ENCODE assay signal across 10 mouse cellular contexts in genomic region chr3:131637664-131638063, GRCm38 (mm10).
DNase-seq lines count a peak whose midpoint lies in the region; TF ChIP-seq lines count a peak whose summit lies in the region.
"Had no signal": no experiment of that assay in that cellular context is flagged by ENCODE, and none has a peak within 500 bp of the region (broad histone marks: within the 10 kb centered on the region; RNA-seq: fewer than 3 reads in every experiment).

No protein-coding gene starts in this region.

- peaks cover 40% of the 10 kb centered on the region for H3K4me1 ChIP-seq in midbrain, embryonic 10.5 days

- WGBS in midbrain, embryonic 10.5 days = 34% methylated on average over 10 of the region's 10 CpGs

- H3K4me3 ChIP-seq in layer of hippocampus, adult 2 months = no peak overlapping the region
- no peak overlapping the region for H3K4me3 ChIP-seq in midbrain, embryonic 10.5 days

- peak overlapping the region; percentile 36; the same call in 1 of the 2 replicates for H3K27ac ChIP-seq in layer of hippocampus, adult 2 months
- H3K27ac ChIP-seq in midbrain, embryonic 10.5 days (replicated peaks) = peak overlapping the region; percentile 56
- H3K27ac ChIP-seq: macrophage had no signal

- H3K27me3 ChIP-seq in midbrain, embryonic 10.5 days (ENCODE audit: low read depth, poor library complexity, severe bottlenecking) = no peaks in the 10 kb centered on the region

- H3K36me3 ChIP-seq in midbrain, embryonic 10.5 days = peaks cover 7% of the 10 kb centered on the region

- TF ChIP-seq CTCF in layer of hippocampus, adult 2 months (conservative IDR thresholded peaks at IDR 0.05) = no peak

- H3K9me3 ChIP-seq in midbrain, embryonic 10.5 days (replicated peaks) = no peaks in the 10 kb centered on the region

- DNase-seq in layer of hippocampus, adult 2 months (ENCODE audit: low spot score in 2 of 2) = no peak
- no peak for DNase-seq in layer of hippocampus, adult 9-10 months (ENCODE audit: low spot score)
- peak; percentile 22 for DNase-seq in embryo, embryonic 11.5 days (ENCODE audit: low read depth, low spot score)
- peak; percentile 26 for DNase-seq in midbrain, embryonic 10.5 days (ENCODE audit: low spot score)
- DNase-seq in retina, embryonic 14.5 days (ENCODE audit: low spot score) = peak; percentile 22
- no peak for DNase-seq in Muller cell, postnatal 12 days (ENCODE audit: inconsistent ontology term)
- DNase-seq in kidney, adult 18-20 months = no peak
- DNase-seq in c-Kit-positive CD71-positive TER-119-positive erythroid progenitor cells, embryonic 14.5 days (ENCODE audit: low spot score) = no peak
- DNase-seq: thymus, postnatal 14 days had no signal

Comparison
In these comparisons a context has a peak if more than half of its experiments do, and no peak if none do; other contexts are left out.
1. DNase-seq: peak in embryo, embryonic 11.5 days (single experiment), midbrain, embryonic 10.5 days (single experiment) and retina, embryonic 14.5 days (single experiment); none in layer of hippocampus, adult 2 months (0 of 2), layer of hippocampus, adult 9-10 months (single experiment), Muller cell, postnatal 12 days (single experiment), kidney, adult 18-20 months (single experiment) and c-Kit-positive CD71-positive TER-119-positive erythroid progenitor cells, embryonic 14.5 days (single experiment).